Mouse (Mus musculus): ENCODE measurements around the gene Borcs5. TPM values are rescaled to one million over a fixed set of nuclear protein-coding genes. Genes with fewer than 3 reads are reported as not detected.

The Borcs5 gene
- polyA plus RNA-seq, 1 experiment from 2014 or later, result 6.4 TPM

GRCm38 (mm10) chr6:134696146-134696545 is 56.8 kb downstream of the Borcs5 start:
- Histone ChIP-seq H3K36me3 (ENCODE audit: control insufficient read depth, insufficient read depth) (no peaks in the 10 kb centered on the region), H3K9ac (ENCODE audit: low read depth, low read length) (no peak overlapping the region), H3K9me3 (replicated peaks; ENCODE audit: control insufficient read depth, low read length) (no peaks in the 10 kb centered on the region), H3K27ac (ENCODE audit: low read length) (no peak overlapping the region), H3K4me3 (ENCODE audit: low read depth, low read length) (no peak overlapping the region), H3K4me2 (ENCODE audit: low read depth, low read length) (no peak overlapping the region), H3K4me1 (ENCODE audit: control insufficient read depth, low read depth, low read length) (peaks cover 14% of the 10 kb centered on the region), H3K27me3 (ENCODE audit: control insufficient read depth, insufficient read depth, low read depth, low read length) (no peaks in the 10 kb centered on the region)
- ATAC-seq (ENCODE audit: low read depth), result no peak
- 51% methylated on average over 4 of the region's 4 CpGs for WGBS (ENCODE audit: insufficient replicate concordance)

GRCm38 (mm10) chr6:134696554-134696953 is 57.2 kb downstream of the Borcs5 start:
- 60% methylated on average over 2 of the region's 2 CpGs for WGBS (ENCODE audit: insufficient replicate concordance)
- H3K27me3 ChIP-seq (ENCODE audit: control insufficient read depth, insufficient read depth, low read depth, low read length), result no peaks in the 10 kb centered on the region
- no peaks in the 10 kb centered on the region for H3K9me3 ChIP-seq (replicated peaks; ENCODE audit: control insufficient read depth, low read length)
- H3K4me1 ChIP-seq (ENCODE audit: control insufficient read depth, low read depth, low read length), result peaks cover 14% of the 10 kb centered on the region
- no peak overlapping the region for H3K4me2 ChIP-seq (ENCODE audit: low read depth, low read length)
- H3K9ac ChIP-seq (ENCODE audit: low read depth, low read length), result no peak overlapping the region
- ATAC-seq (ENCODE audit: low read depth), result no peak
- no peak overlapping the region for H3K27ac ChIP-seq (ENCODE audit: low read length)
- H3K4me3 ChIP-seq (ENCODE audit: low read depth, low read length), result no peak overlapping the region
- H3K36me3 ChIP-seq (ENCODE audit: control insufficient read depth, insufficient read depth), result no peaks in the 10 kb centered on the region

- no peak for ATAC-seq (ENCODE audit: low read depth)
- Histone ChIP-seq H3K36me3 (ENCODE audit: control insufficient read depth, insufficient read depth) (no peaks in the 10 kb centered on the region), H3K27ac (ENCODE audit: low read length) (no peak overlapping the region), H3K4me3 (ENCODE audit: low read depth, low read length) (no peak overlapping the region), H3K27me3 (ENCODE audit: control insufficient read depth, insufficient read depth, low read depth, low read length) (no peaks in the 10 kb centered on the region), H3K4me2 (ENCODE audit: low read depth, low read length) (no peak overlapping the region), H3K9ac (ENCODE audit: low read depth, low read length) (no peak overlapping the region), H3K9me3 (replicated peaks; ENCODE audit: control insufficient read depth, low read length) (no peaks in the 10 kb centered on the region), H3K4me1 (ENCODE audit: control insufficient read depth, low read depth, low read length) (peaks cover 14% of the 10 kb centered on the region)
- 81% methylated on average over 5 of the region's 5 CpGs for WGBS (ENCODE audit: insufficient replicate concordance)
These were observed 58.9 kb downstream of the Borcs5 start for GRCm38 (mm10) chr6:134698243-134698642.

- no peak overlapping the region for H3K9ac ChIP-seq (ENCODE audit: low read depth, low read length)
- peak overlapping the region; percentile 25; the same call in 1 of the 2 replicates for H3K27ac ChIP-seq (ENCODE audit: low read length)
These were observed 61.3 kb downstream of the Borcs5 start for GRCm38 (mm10) chr6:134700451-134701210.

GRCm38 (mm10) chr6:134701211-134701602 is 61.9 kb downstream of the Borcs5 start:
- H3K4me3 ChIP-seq (ENCODE audit: low read depth, low read length), result no peak overlapping the region
- H3K9me3 ChIP-seq (replicated peaks; ENCODE audit: control insufficient read depth, low read length), result no peaks in the 10 kb centered on the region
- no peaks in the 10 kb centered on the region for H3K27me3 ChIP-seq (ENCODE audit: control insufficient read depth, insufficient read depth, low read depth, low read length)
- no peak overlapping the region for H3K27ac ChIP-seq (ENCODE audit: low read length)
- H3K4me2 ChIP-seq (ENCODE audit: low read depth, low read length), result no peak overlapping the region
- 55% methylated on average over 6 of the region's 6 CpGs for WGBS (ENCODE audit: insufficient replicate concordance)
- H3K9ac ChIP-seq (ENCODE audit: low read depth, low read length), result no peak overlapping the region
- ATAC-seq (ENCODE audit: low read depth), result no peak
- no peaks in the 10 kb centered on the region for H3K36me3 ChIP-seq (ENCODE audit: control insufficient read depth, insufficient read depth)
- H3K4me1 ChIP-seq (ENCODE audit: control insufficient read depth, low read depth, low read length), result peaks cover 14% of the 10 kb centered on the region

More at GRCm38 (mm10) chr6:134700451-134701210, 61.3 kb downstream of the Borcs5 start:
- ATAC-seq (ENCODE audit: low read depth), result peak; percentile 59
- peaks cover 14% of the 10 kb centered on the region for H3K4me1 ChIP-seq (ENCODE audit: control insufficient read depth, low read depth, low read length)
- 50% methylated on average over 8 of the region's 8 CpGs for WGBS (ENCODE audit: insufficient replicate concordance)
- H3K9me3 ChIP-seq (replicated peaks; ENCODE audit: control insufficient read depth, low read length), result no peaks in the 10 kb centered on the region
- H3K4me2 ChIP-seq (ENCODE audit: low read depth, low read length), result no peak overlapping the region
- H3K4me3 ChIP-seq (ENCODE audit: low read depth, low read length), result no peak overlapping the region
- no peaks in the 10 kb centered on the region for H3K27me3 ChIP-seq (ENCODE audit: control insufficient read depth, insufficient read depth, low read depth, low read length)
- no peaks in the 10 kb centered on the region for H3K36me3 ChIP-seq (ENCODE audit: control insufficient read depth, insufficient read depth)

- no peak for ATAC-seq (ENCODE audit: low read depth)
- no peaks in the 10 kb centered on the region for H3K27me3 ChIP-seq (ENCODE audit: control insufficient read depth, insufficient read depth, low read depth, low read length)
- no peaks in the 10 kb centered on the region for H3K9me3 ChIP-seq (replicated peaks; ENCODE audit: control insufficient read depth, low read length)
- H3K36me3 ChIP-seq (ENCODE audit: control insufficient read depth, insufficient read depth), result no peaks in the 10 kb centered on the region
- no peak overlapping the region for H3K4me3 ChIP-seq (ENCODE audit: low read depth, low read length)
- H3K9ac ChIP-seq (ENCODE audit: low read depth, low read length), result no peak overlapping the region
- H3K27ac ChIP-seq (ENCODE audit: low read length), result peak overlapping the region; percentile 14; the same call in 1 of the 2 replicates
- H3K4me1 ChIP-seq (ENCODE audit: control insufficient read depth, low read depth, low read length), result peaks cover 14% of the 10 kb centered on the region
- no peak overlapping the region for H3K4me2 ChIP-seq (ENCODE audit: low read depth, low read length)
- WGBS (ENCODE audit: insufficient replicate concordance), result 82% methylated on average over 7 of the region's 7 CpGs
These were observed 62.9 kb downstream of the Borcs5 start for GRCm38 (mm10) chr6:134702184-134702583.

GRCm38 (mm10) chr6:134703053-134703690 is 63.9 kb downstream of the Borcs5 start:
- H3K9ac ChIP-seq (ENCODE audit: low read depth, low read length), result no peak overlapping the region
- 61% methylated on average over 4 of the region's 4 CpGs for WGBS (ENCODE audit: insufficient replicate concordance)
- no peak overlapping the region for H3K4me3 ChIP-seq (ENCODE audit: low read depth, low read length)
- no peaks in the 10 kb centered on the region for H3K36me3 ChIP-seq (ENCODE audit: control insufficient read depth, insufficient read depth)
- H3K4me2 ChIP-seq (ENCODE audit: low read depth, low read length), result no peak overlapping the region
- no peaks in the 10 kb centered on the region for H3K27me3 ChIP-seq (ENCODE audit: control insufficient read depth, insufficient read depth, low read depth, low read length)
- ATAC-seq (ENCODE audit: low read depth), result peak; percentile 85
- peak overlapping the region; percentile 60 for H3K27ac ChIP-seq (ENCODE audit: low read length)
- no peaks in the 10 kb centered on the region for H3K9me3 ChIP-seq (replicated peaks; ENCODE audit: control insufficient read depth, low read length)
- peaks cover 14% of the 10 kb centered on the region for H3K4me1 ChIP-seq (ENCODE audit: control insufficient read depth, low read depth, low read length)

GRCm38 (mm10) chr6:134706467-134706866 is 67.2 kb downstream of the Borcs5 start:
- Histone ChIP-seq H3K9me3 (replicated peaks; ENCODE audit: control insufficient read depth, low read length) (no peaks in the 10 kb centered on the region), H3K4me2 (ENCODE audit: low read depth, low read length) (no peak overlapping the region), H3K4me1 (ENCODE audit: control insufficient read depth, low read depth, low read length) (no peaks in the 10 kb centered on the region; the same call in 1 of the 2 replicates), H3K27me3 (ENCODE audit: control insufficient read depth, insufficient read depth, low read depth, low read length) (no peaks in the 10 kb centered on the region), H3K27ac (ENCODE audit: low read length) (no peak overlapping the region), H3K36me3 (ENCODE audit: control insufficient read depth, insufficient read depth) (no peaks in the 10 kb centered on the region), H3K9ac (ENCODE audit: low read depth, low read length) (no peak overlapping the region), H3K4me3 (ENCODE audit: low read depth, low read length) (no peak overlapping the region)
- ATAC-seq (ENCODE audit: low read depth), result no peak
- WGBS (ENCODE audit: insufficient replicate concordance), result 61% methylated on average over 4 of the region's 4 CpGs

GRCm38 (mm10) chr6:134710020-134710419 is 70.7 kb downstream of the Borcs5 start:
- H3K9ac ChIP-seq (ENCODE audit: low read depth, low read length), result no peak overlapping the region
- H3K4me3 ChIP-seq (ENCODE audit: low read depth, low read length), result no peak overlapping the region
- 84% methylated on average over 15 of the region's 15 CpGs for WGBS (ENCODE audit: insufficient replicate concordance)
- H3K27me3 ChIP-seq (ENCODE audit: control insufficient read depth, insufficient read depth, low read depth, low read length), result no peaks in the 10 kb centered on the region
- no peak overlapping the region for H3K4me2 ChIP-seq (ENCODE audit: low read depth, low read length)
- H3K9me3 ChIP-seq (replicated peaks; ENCODE audit: control insufficient read depth, low read length), result no peaks in the 10 kb centered on the region
- no peak overlapping the region for H3K27ac ChIP-seq (ENCODE audit: low read length)
- H3K36me3 ChIP-seq (ENCODE audit: control insufficient read depth, insufficient read depth), result no peaks in the 10 kb centered on the region
- no peak for ATAC-seq (ENCODE audit: low read depth)
- H3K4me1 ChIP-seq (ENCODE audit: control insufficient read depth, low read depth, low read length), result no peaks in the 10 kb centered on the region

Data from liver, embryonic 16.5 days (tissue).